Mouse (Mus musculus) lung, postnatal 0 days (tissue): ENCODE data around the gene Ryr3.

Source experiments
- CTCF ChIP-seq: IDR thresholded peaks from 2 replicates; pipeline ENCODE4 v1.5.1; 2016; ENCODE audit warnings: antibody characterized with exemption, mild to moderate bottlenecking
- EP300 ChIP-seq: IDR thresholded peaks from 2 replicates; pipeline ENCODE4 v1.6.1; 2016; ENCODE audit warnings: antibody characterized with exemption, mild to moderate bottlenecking, control low read depth

- TF ChIP-seq CTCF (no peak), EP300 (no peak)
These were observed 161.3 kb downstream of the Ryr3 start for GRCm38 (mm10) chr2:113055591-113055990.
